Mouse (Mus musculus): Measurements from ENCODE around the gene Tead3. TPM values are rescaled to one million over a fixed set of nuclear protein-coding genes. Genes with fewer than 3 reads are reported as not detected.

Gene Tead3
- polyA plus RNA-seq (2017; shearing (Covaris generic)), result under 1 TPM; 0.06 to 0.27 TPM

DNA sequence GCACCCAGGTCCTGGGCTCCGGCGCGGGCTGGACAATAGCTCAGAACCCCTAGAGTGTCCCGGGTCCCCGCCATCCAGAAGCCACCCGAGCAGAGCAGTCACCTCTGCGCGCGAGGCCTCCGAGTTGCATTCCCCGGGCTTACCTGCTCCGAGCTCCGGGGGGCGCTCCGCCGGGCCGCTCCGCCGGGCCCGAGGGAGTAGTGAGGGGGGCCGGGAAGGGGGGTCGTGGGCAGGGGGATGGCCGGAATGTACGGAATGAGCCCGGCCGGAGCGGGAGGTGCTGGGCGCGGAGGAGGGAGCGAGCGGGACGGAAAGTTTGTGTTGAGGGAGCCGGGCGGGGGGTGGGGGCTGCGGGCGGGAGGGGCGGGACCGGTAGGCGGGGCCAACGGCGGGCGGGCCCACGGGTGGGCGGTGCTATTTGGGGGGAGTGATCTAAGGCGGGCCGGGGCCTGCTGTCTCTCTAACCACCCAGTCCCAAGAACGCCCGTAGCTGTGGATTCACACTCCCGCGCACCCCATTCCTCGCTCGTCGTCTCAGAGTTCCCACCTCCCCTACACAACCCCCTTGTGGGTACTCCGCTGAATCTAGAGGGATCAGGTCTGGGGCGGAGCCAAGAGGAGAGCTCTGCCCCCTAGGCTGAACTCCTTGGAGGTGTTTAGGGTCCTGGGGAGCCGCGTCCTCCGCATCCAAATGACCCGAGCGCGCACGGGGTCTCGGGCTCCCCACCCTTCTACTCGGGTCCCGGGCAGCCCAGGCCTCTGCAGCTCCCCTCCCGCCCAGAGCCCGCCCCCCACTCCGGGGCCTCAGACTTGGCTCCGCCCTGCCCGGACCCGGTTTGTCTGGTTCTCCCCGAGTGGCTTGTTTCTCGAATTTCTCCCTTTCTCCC is at the start of gene Tead3:
TSS of gene Tead3 (minus strand) at position 352 of the 887 bp plus-strand sequence.

GRCm38 (mm10) chr17:28365122-28365521 is 14.5 kb upstream of the Tead3 start, which contains the start of gene Tulp1:
TSS of gene Tulp1 (minus strand) at chr17:28365222.

GRCm38 (mm10) chr17:28328366-28328928 is 22.2 kb downstream of the Tead3 start, which contains the start of gene Rpl10a:
TSS of gene Rpl10a (plus strand) at chr17:28328471.

GRCm38 (mm10) chr17:28313212-28313879 is 37.3 kb downstream of the Tead3 start, which contains the start of gene Fance:
TSS of gene Fance (plus strand) at chr17:28313519.

Other genes with a start within 250 kb of the Tead3 start
- not detected for gene Scube3, start 208.7 kb downstream of the Tead3 start, polyA plus RNA-seq (2017; shearing (Covaris generic))
- 10 to 100 TPM in 1 of 2 experiments, 1 to 10 TPM in 1; 8.2 to 12.0 TPM for gene Zfp523, start 173.7 kb downstream of the Tead3 start, polyA plus RNA-seq (2017; shearing (Covaris generic))
- gene Def6, start 143.0 kb downstream of the Tead3 start, polyA plus RNA-seq (2017; shearing (Covaris generic)), result 100 to 1,000 TPM; 164 to 221 TPM
- 1 to 10 TPM; 2.5 to 3.7 TPM for gene Ppard, start 118.1 kb downstream of the Tead3 start, polyA plus RNA-seq (2017; shearing (Covaris generic))
- gene Fance, start 37.3 kb downstream of the Tead3 start, polyA plus RNA-seq (2017; shearing (Covaris generic)), result 10 to 100 TPM; 31.6 to 35.6 TPM
- gene Rpl10a, start 22.3 kb downstream of the Tead3 start, polyA plus RNA-seq (2017; shearing (Covaris generic)), result 100 to 1,000 TPM; 290 to 502 TPM
- gene Tulp1, start 14.4 kb upstream of the Tead3 start, polyA plus RNA-seq (2017; shearing (Covaris generic)), result under 1 TPM in 1 of 2 experiments, not detected in 1; 0.39 TPM
- 100 to 1,000 TPM in 1 of 2 experiments, 10 to 100 TPM in 1; 79.6 to 102 TPM for gene Fkbp5, start 166.7 kb upstream of the Tead3 start, polyA plus RNA-seq (2017; shearing (Covaris generic))
- under 1 TPM in 1 of 2 experiments, not detected in 1; 0.66 TPM for gene Armc12, start 180.0 kb upstream of the Tead3 start, polyA plus RNA-seq (2017; shearing (Covaris generic))
- gene Clpsl2, start 198.6 kb upstream of the Tead3 start, polyA plus RNA-seq (2017; shearing (Covaris generic)), result not detected
- gene Clps, start 209.9 kb upstream of the Tead3 start, polyA plus RNA-seq (2017; shearing (Covaris generic)), result under 1 TPM in 1 of 2 experiments, not detected in 1; 0.52 TPM
- 1 to 10 TPM in 1 of 2 experiments, under 1 TPM in 1; 0.33 to 1.6 TPM for gene Lhfpl5, start 224.8 kb upstream of the Tead3 start, polyA plus RNA-seq (2017; shearing (Covaris generic))